Mouse (Mus musculus) heart, embryonic 12.5 days (tissue): Measurements from ENCODE around the gene Gys1. TPM values are rescaled to one million over a fixed set of nuclear protein-coding genes. Genes with fewer than 3 reads are reported as not detected.
"Not testable (repeated sequence)": the region's sequence is repeated elsewhere in the genome, so short reads cannot be mapped to it uniquely, and the experiment has no call there.

Experiments used
- ATAC-seq: fragments of 200-750 bp; cut with Nextera tagmentation; 2 replicates; pipeline ENCODE4 v1.8.0; 2017; ENCODE audit warnings: moderate TSS enrichment, moderate library complexity; ENCODE audit not compliant: insufficient number of reproducible peaks, low FRiP score
- H3K27ac ChIP-seq: fragments of 300-500 bp; sonication (generic); 2 replicates; pipeline ENCODE4 v1.5.1; 2016; ENCODE audit warnings: mild to moderate bottlenecking, moderate library complexity; ENCODE audit not compliant: poor library complexity, severe bottlenecking
- H3K27me3 ChIP-seq: fragments of 300-500 bp; sonication (generic); replicated peaks from 2 replicates; pipeline ENCODE4 v1.6.1; 2016; ENCODE audit warnings: mild to moderate bottlenecking, moderate library complexity
- H3K36me3 ChIP-seq: fragments of 300-500 bp; sonication (generic); 2 replicates; pipeline ENCODE4 v1.6.1; 2016; ENCODE audit warnings: mild to moderate bottlenecking, moderate library complexity
- H3K4me1 ChIP-seq: fragments of 300-500 bp; sonication (generic); replicated peaks from 2 replicates; pipeline ENCODE4 v1.6.1; 2016; ENCODE audit warnings: mild to moderate bottlenecking
- H3K4me2 ChIP-seq: fragments of 300-500 bp; sonication (generic); 2 replicates; pipeline ENCODE4 v1.6.1; 2016; ENCODE audit warnings: mild to moderate bottlenecking, moderate library complexity
- H3K4me3 ChIP-seq: fragments of 300-500 bp; sonication (generic); 2 replicates; pipeline ENCODE4 v1.5.1; 2016; ENCODE audit warnings: mild to moderate bottlenecking
- H3K9ac ChIP-seq: fragments of 300-500 bp; sonication (generic); 2 replicates; pipeline ENCODE4 v1.6.1; 2016; ENCODE audit warnings: mild to moderate bottlenecking, moderate library complexity
- H3K9me3 ChIP-seq: fragments of 300-500 bp; sonication (generic); replicated peaks from 2 replicates; pipeline ENCODE4 v1.6.1; 2016; ENCODE audit warnings: mild to moderate bottlenecking, moderate library complexity
- WGBS: fragments of 180-500 bp; shearing (Covaris S2); methylation state at CpG from one replicate; pipeline ENCODE4 v1.1.7; 2016; 5-methylcytosine and 5-hydroxymethylcytosine counted together
- polyA plus RNA-seq: library from polyadenylated mRNA; unstranded; fragments of >200 nt; fragmentation: Nextera tagmentation; extraction: Ambion mirVana; gene quantifications from 2 replicates; pipeline ENCODE4 v1.2.1, GENCODE M21; 2016

Gene Gys1
- polyA plus RNA-seq, result 115 and 121 TPM in 2 replicates

GRCm38 (mm10) chr7:45434203-45435015, at the start of gene Gys1:
Gene Gys1, plus strand, starts transcription at chr7:45434844.
- peak within 1 kb of the TSS; percentile 91 for H3K4me3 ChIP-seq
- WGBS, result under 1% methylated on average over 45 of the region's 45 CpGs
- peak within 1 kb of the TSS; percentile 99 for H3K4me2 ChIP-seq
- H3K9ac ChIP-seq, result peak within 1 kb of the TSS; percentile 94
- peaks cover 45% of the 10 kb centered on the region for H3K4me1 ChIP-seq
- peak; percentile 96 for ATAC-seq
- no peaks in the 10 kb centered on the region for H3K9me3 ChIP-seq
- H3K27ac ChIP-seq, result peak within 1 kb of the TSS; percentile 93
- no peaks in the 10 kb centered on the region for H3K27me3 ChIP-seq
- H3K36me3 ChIP-seq, result peaks cover 41% of the 10 kb centered on the region

GRCm38 (mm10) chr7:45386077-45386476, 48.6 kb upstream of the Gys1 start:
- no peaks in the 10 kb centered on the region for H3K4me1 ChIP-seq
- H3K4me3 ChIP-seq, result no peak overlapping the region
- H3K4me2 ChIP-seq, result no peak overlapping the region
- no peaks in the 10 kb centered on the region for H3K9me3 ChIP-seq
- H3K9ac ChIP-seq, result no peak overlapping the region
- peaks cover 96% of the 10 kb centered on the region for H3K36me3 ChIP-seq
- no peak for ATAC-seq
- no peak overlapping the region for H3K27ac ChIP-seq
- whole genome bisulfite sequencing, result 92% methylated on average over 3 of the region's 3 CpGs
- H3K27me3 ChIP-seq, result no peaks in the 10 kb centered on the region

GRCm38 (mm10) chr7:45395129-45395541, 39.5 kb upstream of the Gys1 start:
- Histone ChIP-seq H3K9me3 (no peaks in the 10 kb centered on the region), H3K4me2 (peak overlapping the region; percentile 94), H3K27me3 (no peaks in the 10 kb centered on the region), H3K36me3 (peaks cover 25% of the 10 kb centered on the region), H3K4me1 (peaks cover 17% of the 10 kb centered on the region), H3K4me3 (peak overlapping the region; percentile 96), H3K9ac (peak overlapping the region; percentile 98), H3K27ac (peak overlapping the region; percentile 100)
- WGBS, result under 1% methylated on average over 19 of the region's 20 CpGs
- ATAC-seq, result peak; percentile 79

GRCm38 (mm10) chr7:45395578-45396336, 38.9 kb upstream of the Gys1 start, which contains the start of gene Snrnp70:
Gene Snrnp70, minus strand, starts transcription at chr7:45395742.
- Histone ChIP-seq H3K27ac (peak within 1 kb of the TSS; percentile 100), H3K27me3 (no peaks in the 10 kb centered on the region), H3K9ac (peak within 1 kb of the TSS; percentile 98), H3K36me3 (peaks cover 19% of the 10 kb centered on the region), H3K4me3 (peak within 1 kb of the TSS; percentile 96), H3K9me3 (no peaks in the 10 kb centered on the region), H3K4me2 (peak within 1 kb of the TSS; percentile 94), H3K4me1 (peaks cover 17% of the 10 kb centered on the region)
- peak; percentile 98 for ATAC-seq
- under 1% methylated on average over 60 of the region's 60 CpGs for WGBS

GRCm38 (mm10) chr7:45396337-45396775, 38.3 kb upstream of the Gys1 start:
- Histone ChIP-seq H3K4me2 (peak overlapping the region; percentile 94), H3K36me3 (peaks cover 14% of the 10 kb centered on the region), H3K27ac (peak overlapping the region; percentile 68; the same call in 1 of the 2 replicates), H3K4me3 (peak overlapping the region; percentile 96), H3K4me1 (peaks cover 17% of the 10 kb centered on the region)
- not testable (repeated sequence) for H3K9ac ChIP-seq, H3K9me3 ChIP-seq, H3K27me3 ChIP-seq
- 3% methylated on average over 3 of the region's 3 CpGs for WGBS
- ATAC-seq, result peak; percentile 46; the same call in 1 of the 2 replicates

GRCm38 (mm10) chr7:45396787-45397186, 37.9 kb upstream of the Gys1 start:
- H3K9me3 ChIP-seq, result no peaks in the 10 kb centered on the region
- H3K4me2 ChIP-seq, result no peak overlapping the region
- 67% methylated on average over 2 of the region's 2 CpGs for WGBS
- no peak overlapping the region for H3K9ac ChIP-seq
- no peaks in the 10 kb centered on the region for H3K27me3 ChIP-seq
- H3K4me3 ChIP-seq, result no peak overlapping the region
- peaks cover 17% of the 10 kb centered on the region for H3K4me1 ChIP-seq
- no peak overlapping the region for H3K27ac ChIP-seq
- H3K36me3 ChIP-seq, result peaks cover 10% of the 10 kb centered on the region
- ATAC-seq, result no peak

GRCm38 (mm10) chr7:45401521-45402085, 33.0 kb upstream of the Gys1 start:
- Histone ChIP-seq H3K4me2 (no peak overlapping the region), H3K9me3 (no peaks in the 10 kb centered on the region), H3K36me3 (no peaks in the 10 kb centered on the region), H3K4me3 (no peak overlapping the region), H3K27ac (no peak overlapping the region), H3K4me1 (peaks cover 10% of the 10 kb centered on the region; the same call in 1 of the 2 replicates), H3K27me3 (peaks cover 12% of the 10 kb centered on the region), H3K9ac (no peak overlapping the region)
- 74% methylated on average over 10 of the region's 10 CpGs for WGBS
- no peak for ATAC-seq

- H3K27ac ChIP-seq, result no peak overlapping the region
- no peaks in the 10 kb centered on the region for H3K36me3 ChIP-seq
- 0 out of 2 replicates have a peak, but pooled peaks cover 3% of the 10 kb centered on the region for H3K9me3 ChIP-seq
- WGBS, result 44% methylated on average over 6 of the region's 6 CpGs
- no peak overlapping the region for H3K4me2 ChIP-seq
- H3K4me3 ChIP-seq, result no peak overlapping the region
- H3K4me1 ChIP-seq, result peaks cover 12% of the 10 kb centered on the region; the same call in 1 of the 2 replicates
- no peak overlapping the region for H3K9ac ChIP-seq
- peaks cover 33% of the 10 kb centered on the region for H3K27me3 ChIP-seq
- no peak for ATAC-seq
These were observed 30.9 kb upstream of the Gys1 start for GRCm38 (mm10) chr7:45403532-45404261.

GRCm38 (mm10) chr7:45405091-45406075, 29.3 kb upstream of the Gys1 start, which contains the start of gene Kcna7:
Gene Kcna7, plus strand, starts transcription at chr7:45405653.
- H3K27me3 ChIP-seq, result peaks cover 50% of the 10 kb centered on the region
- no peaks in the 10 kb centered on the region for H3K36me3 ChIP-seq
- peak within 1 kb of the TSS; percentile 85 for H3K4me2 ChIP-seq
- 0 out of 2 replicates have a peak, but pooled peaks cover 3% of the 10 kb centered on the region for H3K9me3 ChIP-seq
- peak within 1 kb of the TSS; percentile 65 for H3K9ac ChIP-seq
- ATAC-seq, result no peak
- peaks cover 12% of the 10 kb centered on the region; the same call in 1 of the 2 replicates for H3K4me1 ChIP-seq
- no peak within 1 kb of the TSS for H3K27ac ChIP-seq
- 11% methylated on average over 28 of the region's 28 CpGs for WGBS
- H3K4me3 ChIP-seq, result peak within 1 kb of the TSS; percentile 47
